Mouse (Mus musculus): ENCODE data around the gene Pnkp.

The Pnkp gene

GRCm38 (mm10) chr7:44857042-44857552, at the start of gene Pnkp:
Gene Pnkp, plus strand, starts transcription at chr7:44857139.
- DNase-seq (ENCODE audit: low spot score): peak; percentile 85

DNA sequence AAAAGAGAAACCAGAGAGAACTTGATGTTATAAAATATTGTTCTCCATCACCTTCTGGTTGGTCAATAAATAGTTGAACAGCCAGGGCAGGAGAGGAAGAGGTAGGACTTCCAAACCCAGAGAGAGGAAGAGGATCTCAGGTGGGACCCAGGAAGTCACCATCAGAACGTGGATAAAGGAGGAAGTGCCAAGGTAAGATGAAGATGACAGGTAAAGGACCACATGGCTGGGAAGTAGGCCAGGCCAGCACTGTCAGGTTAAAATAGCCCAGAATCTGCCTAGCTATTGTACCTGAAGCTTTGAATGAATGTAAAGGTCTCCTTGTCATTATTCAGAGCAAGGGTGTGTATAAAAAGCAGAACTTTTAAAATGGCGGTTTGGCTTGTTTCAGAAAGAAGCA, 48.0 kb upstream of the Pnkp start:
- DNase-seq (ENCODE audit: low spot score): no peak

- DNase-seq (ENCODE audit: low spot score): no peak
These were observed 47.5 kb upstream of the Pnkp start for GRCm38 (mm10) chr7:44809466-44809865.

GRCm38 (mm10) chr7:44810365-44810764, 46.6 kb upstream of the Pnkp start:
- no peak for DNase-seq (ENCODE audit: low spot score)

DNA sequence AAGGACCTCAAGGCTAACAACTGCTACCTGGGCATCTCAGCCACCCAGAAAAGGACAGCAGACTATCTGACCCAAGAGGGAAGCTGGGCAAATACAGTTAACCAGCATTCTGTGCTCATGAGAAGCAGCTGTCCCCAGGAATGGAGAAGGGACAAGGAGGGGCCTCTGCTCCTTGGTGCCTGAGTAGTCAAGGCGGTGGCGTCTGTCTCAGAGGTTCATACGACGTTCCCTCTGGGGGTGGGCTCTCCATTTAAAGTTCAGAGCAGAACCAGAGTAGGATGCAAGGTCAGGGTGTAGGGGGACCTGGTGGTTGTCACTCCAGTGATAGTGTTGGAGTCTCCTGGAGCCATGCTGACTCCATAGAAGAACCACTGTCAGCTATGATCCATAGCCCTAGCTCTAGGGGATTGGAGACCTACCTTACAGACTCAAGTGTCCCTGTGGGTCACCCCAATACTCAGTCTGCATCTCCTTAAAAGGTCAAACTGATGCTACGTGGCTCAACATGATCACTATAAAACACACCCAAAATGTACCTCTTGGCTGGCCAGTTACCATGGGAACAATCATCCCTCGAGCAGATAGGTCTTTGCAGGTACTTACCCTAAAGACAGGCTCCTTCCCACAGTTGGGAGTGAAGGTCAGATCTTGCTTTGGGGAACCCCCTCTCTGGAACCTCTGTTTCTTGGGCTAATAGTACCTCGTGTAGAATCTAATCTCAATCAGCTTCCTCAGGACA, 46.0 kb upstream of the Pnkp start:
- no peak for DNase-seq (ENCODE audit: low spot score)

DNA sequence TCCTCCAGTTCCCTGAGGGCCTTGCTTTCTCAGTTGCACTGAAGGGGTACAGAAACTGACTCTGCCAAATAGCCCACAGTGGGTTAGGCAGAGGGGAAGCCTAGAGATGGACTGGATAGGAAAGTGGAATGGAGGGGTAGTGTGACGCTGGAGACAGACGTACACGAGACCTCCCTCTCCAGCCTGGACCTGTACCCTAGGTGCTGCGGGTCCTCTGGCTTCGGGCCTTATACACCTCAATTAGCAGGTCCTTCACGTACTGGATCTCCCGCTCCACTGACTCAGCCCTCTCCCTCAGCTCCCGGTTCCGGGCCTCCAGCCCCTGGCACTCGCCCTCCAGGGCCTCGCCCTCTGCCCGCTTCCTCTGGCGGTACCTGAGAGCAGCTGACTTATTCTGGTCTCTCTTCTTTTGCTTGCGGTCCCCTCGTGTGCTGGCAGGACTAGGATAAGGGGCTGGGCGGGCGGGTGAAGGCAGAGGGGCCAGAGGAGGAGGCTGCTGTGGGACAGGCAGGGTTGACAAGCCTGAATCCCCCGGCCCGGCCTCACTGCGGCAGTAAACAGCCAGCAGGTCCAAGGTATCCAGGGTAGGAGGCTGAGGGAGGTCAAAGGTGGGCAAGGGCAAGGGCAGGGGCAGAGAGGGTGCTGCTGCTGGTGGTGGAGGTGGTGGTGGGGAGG, 44.2 kb upstream of the Pnkp start:
- no peak for DNase-seq (ENCODE audit: low spot score)

- no peak for DNase-seq (ENCODE audit: low spot score)
These were observed 43.0 kb upstream of the Pnkp start for GRCm38 (mm10) chr7:44813985-44814384.

GRCm38 (mm10) chr7:44814423-44814822, 42.5 kb upstream of the Pnkp start:
- DNase-seq (ENCODE audit: low spot score): no peak

DNA sequence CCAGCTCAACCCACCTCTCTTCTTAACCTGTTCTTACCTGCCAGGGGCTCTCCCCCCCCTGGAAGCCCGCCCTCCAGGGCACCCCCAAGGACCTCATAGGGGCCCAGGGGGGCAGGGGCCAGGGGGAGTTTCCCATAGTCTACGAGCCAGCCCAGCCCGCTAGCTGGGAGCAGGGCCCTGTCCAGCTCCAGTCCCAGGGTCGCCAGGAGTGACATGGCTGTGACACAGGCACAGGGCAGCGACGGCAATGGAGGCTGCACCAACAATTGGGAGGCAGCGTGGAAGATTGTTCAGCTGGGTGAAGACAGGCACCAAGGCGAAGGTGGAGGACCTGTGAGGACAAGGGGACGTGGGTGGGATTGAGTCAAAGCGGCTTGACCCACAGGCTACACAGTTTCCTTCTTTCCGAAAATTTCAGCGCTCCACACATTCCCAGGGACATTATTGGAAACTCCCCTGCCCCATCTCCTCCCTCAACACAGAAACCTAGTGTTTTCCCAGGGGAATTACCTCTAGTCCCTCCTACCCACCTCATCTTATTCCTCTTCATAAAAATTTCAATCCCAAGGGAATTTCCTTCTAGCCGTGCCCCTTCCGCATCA, 41.9 kb upstream of the Pnkp start:
- DNase-seq (ENCODE audit: low spot score): no peak

- DNase-seq (ENCODE audit: low spot score): peak; percentile 97
These were observed 41.0 kb upstream of the Pnkp start, which contains the start of the genes Nup62 and Il4i1 for GRCm38 (mm10) chr7:44815721-44816469. Gene Nup62, plus strand, starts transcription at chr7:44816088. Gene Il4i1, plus strand, starts transcription at chr7:44816387.

- peak; percentile 62 for DNase-seq (ENCODE audit: low spot score)
These were observed 40.4 kb upstream of the Pnkp start, which contains the start of gene Atf5 for GRCm38 (mm10) chr7:44816470-44817021. Gene Atf5, minus strand, starts transcription at chr7:44816658.

GRCm38 (mm10) chr7:44817441-44817840, 39.5 kb upstream of the Pnkp start:
- DNase-seq (ENCODE audit: low spot score): no peak

GRCm38 (mm10) chr7:44818164-44818563, 38.8 kb upstream of the Pnkp start:
- DNase-seq (ENCODE audit: low spot score): no peak

- peak; percentile 29 for DNase-seq (ENCODE audit: low spot score)
These were observed 38.1 kb upstream of the Pnkp start for GRCm38 (mm10) chr7:44818751-44819235.

GRCm38 (mm10) chr7:44819391-44819790, 37.5 kb upstream of the Pnkp start:
- DNase-seq (ENCODE audit: low spot score): no peak

- DNase-seq (ENCODE audit: low spot score): no peak
These were observed 37.1 kb upstream of the Pnkp start for GRCm38 (mm10) chr7:44819863-44820262.

DNA sequence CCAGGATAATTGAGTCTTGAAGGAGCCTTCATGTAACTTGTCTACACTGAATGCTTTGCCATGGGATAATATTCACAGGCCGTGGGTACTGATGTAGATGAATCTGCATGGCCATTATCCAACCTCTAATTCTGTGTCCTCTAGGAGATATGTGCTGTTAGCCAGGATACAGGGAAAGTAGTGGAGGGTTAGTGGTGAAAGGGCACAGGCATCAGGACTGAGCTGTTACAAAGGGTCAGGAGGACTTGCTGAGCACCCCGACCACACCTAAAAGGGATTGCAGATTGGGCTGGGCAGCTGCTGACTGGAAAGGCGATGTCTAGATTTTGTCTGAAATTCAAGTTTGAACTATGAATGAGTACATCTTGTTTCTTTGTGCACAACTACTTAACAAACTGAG, 36.4 kb upstream of the Pnkp start:
- DNase-seq (ENCODE audit: low spot score): no peak

DNA sequence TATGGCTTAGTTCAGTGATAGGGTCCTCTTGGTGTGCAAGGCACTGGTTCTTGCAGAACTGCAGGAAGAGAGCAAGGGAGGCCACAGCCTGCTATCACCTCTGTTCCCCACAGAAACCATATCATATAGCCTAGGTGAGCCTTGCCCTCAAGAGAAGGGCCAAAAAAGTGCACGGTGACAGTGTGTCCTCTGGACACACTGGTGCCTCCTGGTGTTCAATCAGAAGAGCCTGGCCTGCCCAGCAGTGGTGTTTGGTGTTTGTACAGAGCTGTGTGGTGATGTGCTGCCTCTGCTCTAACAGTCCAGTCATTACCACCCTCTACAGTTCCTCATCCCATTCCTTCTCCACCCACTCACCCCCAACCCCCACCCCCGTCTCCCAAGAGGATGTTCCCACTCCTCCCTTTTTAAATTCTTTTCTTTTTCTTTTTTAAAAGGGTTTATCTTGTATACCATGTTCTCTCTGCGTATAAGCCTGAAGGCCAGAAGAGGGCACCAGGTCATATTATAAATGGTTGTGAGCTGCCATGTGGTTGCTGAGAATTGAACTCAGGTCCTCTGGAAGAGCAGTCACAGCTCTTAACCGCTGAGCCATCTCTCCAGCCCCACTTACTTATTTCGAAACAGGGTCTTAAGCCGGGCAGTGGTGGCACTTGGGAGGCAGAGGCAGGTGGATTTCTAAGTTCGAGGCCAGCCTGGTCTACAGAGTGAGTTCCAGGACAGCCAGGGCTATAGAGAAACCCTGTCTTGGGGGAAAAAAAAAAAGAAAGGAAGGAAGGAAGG, 35.1 kb upstream of the Pnkp start:
- DNase-seq (ENCODE audit: low spot score): no peak

- DNase-seq (ENCODE audit: low spot score): no peak
These were observed 33.5 kb upstream of the Pnkp start for GRCm38 (mm10) chr7:44823409-44823808.

GRCm38 (mm10) chr7:44824872-44825271, 32.1 kb upstream of the Pnkp start:
- peak; percentile 72 for DNase-seq (ENCODE audit: low spot score)

- no peak for DNase-seq (ENCODE audit: low spot score)
These were observed 30.2 kb upstream of the Pnkp start for GRCm38 (mm10) chr7:44826771-44827170.
